Mouse (Mus musculus) midbrain, embryonic 11.5 days (tissue): Measurements from ENCODE around the gene Dll1. TPM values are rescaled to one million over a fixed set of nuclear protein-coding genes. Genes with fewer than 3 reads are reported as not detected.

Experiments used
- ATAC-seq: fragments of 200-750 bp; cut with Nextera tagmentation; 2 replicates; pipeline ENCODE4 v1.8.0; 2017; ENCODE audit warnings: moderate TSS enrichment, moderate library complexity; ENCODE audit not compliant: low FRiP score
- DNase-seq: peaks from one replicate; pipeline ENCODE4 v3.0.0; 2015; ENCODE audit warnings: low spot score; ENCODE audit errors: missing footprints
- H3K27ac ChIP-seq: fragments of 300-500 bp; sonication (generic); 2 replicates; pipeline ENCODE4 v1.5.1; 2014; ENCODE audit warnings: low read depth, low read length
- H3K27me3 ChIP-seq: fragments of 300-500 bp; sonication (generic); 2 replicates; pipeline ENCODE4 v1.6.1; 2014; ENCODE audit warnings: mild to moderate bottlenecking, low read length, moderate library complexity, mixed read lengths; ENCODE audit not compliant: control insufficient read depth, insufficient read depth
- H3K36me3 ChIP-seq: fragments of 300-500 bp; sonication (generic); 2 replicates; pipeline ENCODE4 v1.6.1; 2014; ENCODE audit warnings: mild to moderate bottlenecking, low read length, moderate library complexity, mixed read lengths; ENCODE audit not compliant: control insufficient read depth, insufficient read depth
- H3K4me1 ChIP-seq: fragments of 300-500 bp; sonication (generic); 2 replicates; pipeline ENCODE4 v1.6.1; 2014; ENCODE audit warnings: low read length; ENCODE audit not compliant: control insufficient read depth, insufficient read depth
- H3K4me2 ChIP-seq: fragments of 300-500 bp; sonication (generic); 2 replicates; pipeline ENCODE4 v1.6.1; 2014; ENCODE audit warnings: mild to moderate bottlenecking, moderate library complexity
- H3K4me3 ChIP-seq: fragments of 300-500 bp; sonication (generic); 2 replicates; pipeline ENCODE4 v1.5.1; 2014; ENCODE audit warnings: low read depth, low read length
- H3K9ac ChIP-seq: fragments of 300-500 bp; sonication (generic); 2 replicates; pipeline ENCODE4 v1.6.1; 2014; ENCODE audit warnings: low read length
- H3K9me3 ChIP-seq: fragments of 300-500 bp; sonication (generic); 2 replicates; pipeline ENCODE4 v1.6.1; 2016; ENCODE audit warnings: low read length; ENCODE audit not compliant: control insufficient read depth
- WGBS: fragments of 180-500 bp; shearing (Covaris S2); extraction: QIAGEN DNeasy Blood & Tissue Kit; methylation state at CpG from one replicate; pipeline ENCODE4 v1.1.7; 2014; 5-methylcytosine and 5-hydroxymethylcytosine counted together
- polyA plus RNA-seq: library from polyadenylated mRNA; unstranded; fragments of >200 nt; fragmentation: Nextera tagmentation; extraction: Ambion mirVana; gene quantifications from 2 replicates; pipeline ENCODE4 v1.2.1, GENCODE M21; 2014

Dll1 gene
- polyA plus RNA-seq, 1 experiment from 2014 or later: 68.6 TPM

- H3K36me3 ChIP-seq: peaks cover 14% of the 10 kb centered on the region
- H3K9ac ChIP-seq: peak overlapping the region; percentile 80
- H3K9me3 ChIP-seq: no peaks in the 10 kb centered on the region
- peak overlapping the region; percentile 87 for H3K4me3 ChIP-seq
- H3K27ac ChIP-seq: peak overlapping the region; percentile 93
- WGBS: 1% methylated on average over 50 of the region's 50 CpGs
- ATAC-seq (no peak), DNase-seq (peak; percentile 93)
- H3K4me1 ChIP-seq: peaks cover 72% of the 10 kb centered on the region
- peaks cover 3% of the 10 kb centered on the region; the same call in 1 of the 2 replicates for H3K27me3 ChIP-seq
- H3K4me2 ChIP-seq: peak overlapping the region; percentile 56
Measured at GRCm38 (mm10) chr17:15374321-15375141, 2.1 kb downstream of the Dll1 start.

- Histone ChIP-seq H3K4me1 (peaks cover 57% of the 10 kb centered on the region), H3K27ac (peak overlapping the region; percentile 65), H3K9ac (peak overlapping the region; percentile 80), H3K27me3 (peaks cover 3% of the 10 kb centered on the region; the same call in 1 of the 2 replicates), H3K9me3 (no peaks in the 10 kb centered on the region), H3K4me3 (peak overlapping the region; percentile 87), H3K4me2 (peak overlapping the region; percentile 56), H3K36me3 (peaks cover 27% of the 10 kb centered on the region)
- peak; percentile 88 for DNase-seq
- no peak for ATAC-seq
- 62% methylated on average over 15 of the region's 15 CpGs for WGBS
Measured at GRCm38 (mm10) chr17:15372931-15373652, 3.6 kb downstream of the Dll1 start.

GRCm38 (mm10) chr17:15371967-15372835, 4.5 kb downstream of the Dll1 start:
- Histone ChIP-seq H3K27me3 (no peaks in the 10 kb centered on the region; the same call in 1 of the 2 replicates), H3K9ac (peak overlapping the region; percentile 80), H3K36me3 (peaks cover 29% of the 10 kb centered on the region), H3K4me3 (peak overlapping the region; percentile 87), H3K4me1 (peaks cover 48% of the 10 kb centered on the region), H3K4me2 (peak overlapping the region; percentile 56), H3K27ac (peak overlapping the region; percentile 65), H3K9me3 (no peaks in the 10 kb centered on the region)
- DNase-seq: peak; percentile 93
- peak; percentile 68 for ATAC-seq
- WGBS: 26% methylated on average over 17 of the region's 17 CpGs

GRCm38 (mm10) chr17:15370401-15370800, 6.3 kb downstream of the Dll1 start:
- H3K9me3 ChIP-seq: no peaks in the 10 kb centered on the region
- no peak overlapping the region for H3K27ac ChIP-seq
- DNase-seq: no peak
- WGBS: 95% methylated on average over 14 of the region's 14 CpGs
- 0 out of 2 replicates have a peak overlapping the region, but pooled peaks have one; percentile 20 for H3K9ac ChIP-seq
- H3K4me1 ChIP-seq: peaks cover 46% of the 10 kb centered on the region
- H3K4me3 ChIP-seq: peak overlapping the region; percentile 20
- H3K36me3 ChIP-seq: peaks cover 29% of the 10 kb centered on the region
- ATAC-seq: no peak
- peak overlapping the region; percentile 56 for H3K4me2 ChIP-seq
- no peaks in the 10 kb centered on the region; the same call in 1 of the 2 replicates for H3K27me3 ChIP-seq

GRCm38 (mm10) chr17:15365650-15366049, 11.0 kb downstream of the Dll1 start:
- ATAC-seq: no peak
- Histone ChIP-seq H3K27ac (no peak overlapping the region), H3K9ac (no peak overlapping the region), H3K4me1 (peaks cover 10% of the 10 kb centered on the region; the same call in 1 of the 2 replicates), H3K9me3 (no peaks in the 10 kb centered on the region), H3K4me2 (no peak overlapping the region), H3K27me3 (no peaks in the 10 kb centered on the region), H3K4me3 (no peak overlapping the region), H3K36me3 (peaks cover 26% of the 10 kb centered on the region)
- 92% methylated on average over 5 of the region's 5 CpGs for WGBS
- peak; percentile 71 for DNase-seq

GRCm38 (mm10) chr17:15363656-15364055, 13.0 kb downstream of the Dll1 start:
- 84% methylated on average over 3 of the region's 3 CpGs for WGBS
- Histone ChIP-seq H3K9me3 (no peaks in the 10 kb centered on the region), H3K4me1 (no peaks in the 10 kb centered on the region), H3K27me3 (no peaks in the 10 kb centered on the region), H3K4me2 (no peak overlapping the region), H3K36me3 (peaks cover 8% of the 10 kb centered on the region), H3K4me3 (no peak overlapping the region), H3K9ac (no peak overlapping the region), H3K27ac (no peak overlapping the region)
- ATAC-seq (no peak), DNase-seq (no peak)

- no peak overlapping the region for H3K4me3 ChIP-seq
- H3K4me2 ChIP-seq: no peak overlapping the region
- DNase-seq (no peak), ATAC-seq (no peak)
- no peak overlapping the region for H3K9ac ChIP-seq
- H3K4me1 ChIP-seq: no peaks in the 10 kb centered on the region
- 80% methylated on average over 3 of the region's 3 CpGs for WGBS
- H3K9me3 ChIP-seq: no peaks in the 10 kb centered on the region
- H3K27me3 ChIP-seq: no peaks in the 10 kb centered on the region
- no peaks in the 10 kb centered on the region for H3K36me3 ChIP-seq
- no peak overlapping the region for H3K27ac ChIP-seq
Measured at GRCm38 (mm10) chr17:15357071-15357470, 19.6 kb downstream of the Dll1 start.

- WGBS: 90% methylated on average over 5 of the region's 5 CpGs
Measured at GRCm38 (mm10) chr17:15356526-15356925, 20.1 kb downstream of the Dll1 start.

More at GRCm38 (mm10) chr17:15356526-15356925, 20.1 kb downstream of the Dll1 start:
- H3K36me3 ChIP-seq: no peaks in the 10 kb centered on the region
- no peak for ATAC-seq
- no peak overlapping the region for H3K9ac ChIP-seq
- no peaks in the 10 kb centered on the region for H3K4me1 ChIP-seq
- no peak overlapping the region for H3K4me2 ChIP-seq
- H3K27ac ChIP-seq: no peak overlapping the region
- H3K4me3 ChIP-seq: no peak overlapping the region
- H3K9me3 ChIP-seq: no peaks in the 10 kb centered on the region
- no peaks in the 10 kb centered on the region for H3K27me3 ChIP-seq
- DNase-seq: no peak
